Mouse (Mus musculus) hindlimb bud, embryonic 11.5 days (tissue): ENCODE measurements around the gene Ccdc18.
"Not testable (repeated sequence)": the region's sequence is repeated elsewhere in the genome, so short reads cannot be mapped to it uniquely, and the experiment has no call there.

Source experiments
- DNase-seq: peaks from one replicate; pipeline ENCODE4 v3.0.0-alpha.2; 2012; ENCODE audit warnings: low read depth, low spot score; ENCODE audit errors: extremely low spot score

Gene Ccdc18

GRCm38 (mm10) chr5:108132441-108133243 is at the start of gene Ccdc18, which contains the start of gene Tmed5:
Gene Ccdc18 (plus strand): TSS chr5:108132875.
Gene Tmed5 (minus strand): TSS chr5:108132620.
- peak; percentile 93 for DNase-seq

GRCm38 (mm10) chr5:108085440-108085839 is 47.2 kb upstream of the Ccdc18 start:
- no peak for DNase-seq

GRCm38 (mm10) chr5:108092731-108093130 is 39.9 kb upstream of the Ccdc18 start:
- not testable (repeated sequence) for DNase-seq

- DNase-seq, result no peak
Observed at GRCm38 (mm10) chr5:108097676-108098075, 35.0 kb upstream of the Ccdc18 start.

GRCm38 (mm10) chr5:108100196-108100595 is 32.5 kb upstream of the Ccdc18 start:
- no peak for DNase-seq

- no peak for DNase-seq
Observed at GRCm38 (mm10) chr5:108104306-108104705, 28.4 kb upstream of the Ccdc18 start.

- DNase-seq, result no peak
Observed at GRCm38 (mm10) chr5:108109346-108109745, 23.3 kb upstream of the Ccdc18 start.

GRCm38 (mm10) chr5:108117693-108118092 is 15.0 kb upstream of the Ccdc18 start:
- DNase-seq, result no peak

GRCm38 (mm10) chr5:108120221-108120900 is 12.3 kb upstream of the Ccdc18 start:
- no peak for DNase-seq

- no peak for DNase-seq
Observed at GRCm38 (mm10) chr5:108131849-108132440, 730 bp upstream of the Ccdc18 start.

- no peak for DNase-seq
Observed at GRCm38 (mm10) chr5:108152592-108152991, 19.9 kb downstream of the Ccdc18 start.

GRCm38 (mm10) chr5:108160796-108161195 is 28.1 kb downstream of the Ccdc18 start:
- DNase-seq, result no peak

- no peak for DNase-seq
Observed at GRCm38 (mm10) chr5:108163695-108164094, 31.0 kb downstream of the Ccdc18 start.

- no peak for DNase-seq
Observed at GRCm38 (mm10) chr5:108184050-108184449, 51.4 kb downstream of the Ccdc18 start.

GRCm38 (mm10) chr5:108188967-108189366 is 56.3 kb downstream of the Ccdc18 start:
- no peak for DNase-seq

- no peak for DNase-seq
Observed at GRCm38 (mm10) chr5:108206008-108206407, 73.3 kb downstream of the Ccdc18 start.

GRCm38 (mm10) chr5:108211512-108211911 is 78.8 kb downstream of the Ccdc18 start:
- DNase-seq, result no peak

GRCm38 (mm10) chr5:108214928-108215327 is 82.3 kb downstream of the Ccdc18 start:
- no peak for DNase-seq

- no peak for DNase-seq
Observed at GRCm38 (mm10) chr5:108224077-108224476, 91.4 kb downstream of the Ccdc18 start.

GRCm38 (mm10) chr5:108226159-108226558 is 93.5 kb downstream of the Ccdc18 start:
- DNase-seq, result no peak

- no peak for DNase-seq
Observed at GRCm38 (mm10) chr5:108246314-108246765, 113.7 kb downstream of the Ccdc18 start.

GRCm38 (mm10) chr5:108250033-108250432 is 117.4 kb downstream of the Ccdc18 start:
- no peak for DNase-seq
